Mouse (Mus musculus) C2C12 (cell line): ENCODE measurements at regions not wholly inside any gene's neighbourhood (a gene's known extent, or its start where the extent isn't known, plus 50 kb on each side); places are given as distances from the start of the nearest gene placed in this dataset.

Experiments used
- CTCF ChIP-seq: IDR thresholded peaks from one replicate; pipeline ENCODE4 v1.5.1; 2011; ENCODE audit not compliant: control insufficient read depth, insufficient read depth, insufficient read length
- FOSL1 ChIP-seq: IDR thresholded peaks from one replicate; pipeline ENCODE4 v1.8.0; 2011; ENCODE audit warnings: mild to moderate bottlenecking, low read length; ENCODE audit not compliant: poor library complexity, insufficient read depth, severe bottlenecking
- MYOD1 ChIP-seq: IDR thresholded peaks from one replicate; pipeline ENCODE4 v1.6.1; 2011; ENCODE audit warnings: low read depth; ENCODE audit not compliant: control insufficient read depth, insufficient read length
- MYOG ChIP-seq: IDR thresholded peaks from one replicate; pipeline ENCODE4 v1.6.1; 2011; ENCODE audit not compliant: control insufficient read depth, insufficient read length; ENCODE audit errors: extremely low read depth

DNA sequence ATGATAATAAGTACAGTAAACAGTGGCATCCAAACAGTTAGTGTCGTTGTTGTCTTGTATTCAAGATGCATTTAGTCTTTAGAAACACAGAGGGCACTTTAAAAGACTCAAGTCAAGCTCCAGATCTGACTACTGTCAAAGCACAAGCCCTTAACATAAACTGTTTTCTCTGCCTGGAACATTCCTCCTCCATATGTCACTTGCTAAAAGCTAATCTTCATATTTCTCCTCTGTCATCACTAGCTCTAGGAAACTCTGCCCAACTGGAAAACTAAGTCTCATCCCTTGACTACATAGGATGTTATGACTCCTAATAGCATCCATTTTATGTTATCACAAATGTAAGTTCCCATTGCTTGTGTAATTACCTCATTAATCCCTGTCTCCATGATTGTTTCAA lies 85.8 kb downstream of the Cep44 start:
- TF ChIP-seq CTCF = no peak
- no peak for TF ChIP-seq FOSL1
- TF ChIP-seq MYOD1 = no peak
- TF ChIP-seq MYOG = no peak
